Mouse (Mus musculus): ENCODE results near the gene Cat. TPM values are rescaled to one million over a fixed set of nuclear protein-coding genes. Genes with fewer than 3 reads are reported as not detected.

Cat gene
- polyA plus RNA-seq, 1 experiment from 2014 or later: 73.1 TPM

Other genes with a start within 250 kb of the Cat start
- 4.3 and 4.4 TPM in 2 replicates for gene Ehf, start 181.9 kb downstream of the Cat start, polyA plus RNA-seq (2015; fragmentation: Nextera tagmentation; extraction: Ambion mirVana)
- 2.8 and 2.9 TPM in 2 replicates for gene Elf5, start 73.5 kb downstream of the Cat start, polyA plus RNA-seq (2015; fragmentation: Nextera tagmentation; extraction: Ambion mirVana)
- 16.7 and 16.9 TPM in 2 replicates for gene Abtb2, start 81.2 kb upstream of the Cat start, polyA plus RNA-seq (2015; fragmentation: Nextera tagmentation; extraction: Ambion mirVana)

Measured in limb, embryonic 15.5 days (tissue).